Mouse (Mus musculus) olfactory bulb, adult 2 months (tissue): ENCODE data around the gene Diaph3.

Source experiments
- CTCF ChIP-seq: fragments of 200-500 bp; IDR thresholded peaks from 2 replicates; pipeline ENCODE4 v1.5.1; 2012; ENCODE audit warnings: low read depth, mild to moderate bottlenecking, low read length, moderate library complexity; ENCODE audit not compliant: insufficient read depth
- POLR2A ChIP-seq: fragments of 200-500 bp; IDR thresholded peaks from 2 replicates; pipeline ENCODE4 v1.6.1; 2012; ENCODE audit warnings: mild to moderate bottlenecking, low read depth, low read length, moderate library complexity; ENCODE audit not compliant: insufficient read depth

DNA sequence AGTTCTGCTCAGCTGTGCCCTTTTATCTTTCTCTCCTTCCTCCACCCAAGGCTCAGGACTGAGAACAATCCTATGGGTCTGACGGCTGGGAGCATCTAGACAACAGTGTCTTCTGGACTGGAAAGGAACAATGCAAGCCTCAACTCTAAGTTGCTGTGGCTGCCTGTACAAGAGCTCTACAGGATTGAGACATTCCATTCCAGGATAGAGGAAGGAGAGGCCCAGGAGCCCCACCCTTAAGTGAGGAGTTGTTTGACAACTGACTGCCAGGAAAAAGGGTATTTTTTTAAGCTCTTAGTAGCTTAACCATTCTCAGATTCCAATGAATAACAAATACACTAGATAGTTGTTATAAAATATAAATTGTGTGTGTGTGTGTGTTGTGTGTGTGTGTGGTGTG, 53.0 kb downstream of the Diaph3 start:
- TF ChIP-seq CTCF (no peak), POLR2A (no peak)
